Mouse (Mus musculus): ENCODE data around the gene Ints5.
"Not testable (repeated sequence)": the region's sequence is repeated elsewhere in the genome, so short reads cannot be mapped to it uniquely, and the experiment has no call there.

Gene Ints5

GRCm38 (mm10) chr19:8887585-8888463, 5.0 kb upstream of the Ints5 start:
- no peak for DNase-seq

DNA sequence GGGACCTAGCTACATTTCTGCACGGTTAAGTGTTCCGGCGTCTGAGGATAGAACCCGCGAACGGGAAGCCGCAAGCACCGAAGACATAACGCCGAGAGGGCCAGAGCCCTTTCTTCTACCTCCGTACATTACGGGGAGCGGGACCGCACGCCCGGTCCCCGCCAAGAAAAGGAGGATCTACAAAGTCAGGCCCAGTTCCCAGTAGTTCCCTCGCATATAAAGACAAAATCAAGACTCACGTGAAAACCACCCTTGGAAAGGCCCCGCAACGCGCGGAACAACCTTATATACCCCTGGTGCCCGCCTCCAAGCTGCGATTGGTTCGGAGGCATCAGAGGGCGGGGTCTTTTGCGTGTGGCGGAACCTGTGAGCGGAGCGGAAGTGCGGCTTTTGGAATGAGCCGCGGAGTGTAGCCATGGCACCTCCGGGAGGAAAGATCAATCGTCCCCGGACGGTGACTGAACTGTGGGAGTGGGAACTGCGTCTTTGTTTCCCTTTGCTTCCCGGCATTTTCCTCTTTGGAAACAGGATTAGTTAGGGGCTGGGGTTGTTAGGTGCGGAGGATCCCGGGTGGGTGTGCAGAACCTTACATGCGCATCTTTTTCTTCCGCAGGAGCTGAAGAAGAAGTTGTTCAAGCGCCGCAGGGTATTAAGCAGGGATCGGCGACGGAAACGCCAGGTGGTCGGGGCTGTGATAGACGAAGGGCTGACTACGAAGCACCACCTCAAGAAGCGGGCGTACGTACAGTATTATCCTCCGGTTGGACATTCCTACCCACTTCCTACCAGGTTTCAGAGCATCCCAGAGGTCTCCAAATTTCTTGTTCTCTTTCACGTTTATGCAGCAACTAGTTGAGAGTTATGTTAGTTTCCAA, 4.1 kb upstream of the Ints5 start, which contains the start of the genes 1810009A15Rik and Gm49416:
1810009A15Rik (plus strand) TSS at position 343 of the 875 bp plus-strand sequence.
Gm49416 (plus strand) TSS at position 416 of the 875 bp plus-strand sequence.
- DNase-seq, result peak; percentile 95 to 96

GRCm38 (mm10) chr19:8895397-8895960, 2.7 kb downstream of the Ints5 start:
- DNase-seq, result no peak

DNA sequence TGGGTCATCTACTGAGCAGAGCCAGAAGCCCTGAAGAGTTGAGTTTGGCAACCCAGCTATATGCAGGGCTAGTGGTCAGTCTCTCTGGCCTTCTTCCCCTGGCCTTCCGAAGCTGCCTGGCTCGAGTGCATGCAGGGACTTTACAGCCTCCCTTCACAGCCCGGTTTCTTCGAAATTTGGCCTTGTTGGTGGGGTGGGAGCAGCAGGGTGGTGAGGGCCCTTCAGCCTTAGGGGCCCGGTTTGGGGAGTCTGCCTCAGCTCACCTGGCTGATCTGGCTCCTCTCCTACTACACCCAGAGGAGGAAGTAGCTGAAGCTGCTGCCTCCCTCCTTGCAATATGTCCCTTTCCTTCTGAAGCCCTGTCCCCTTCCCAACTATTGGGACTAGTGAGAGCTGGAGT, 3.4 kb downstream of the Ints5 start:
- DNase-seq, result not testable (repeated sequence)

GRCm38 (mm10) chr19:8897211-8897864, 4.5 kb downstream of the Ints5 start:
- DNase-seq, result peak; percentile 26 to 39

GRCm38 (mm10) chr19:8897865-8898495, 5.2 kb downstream of the Ints5 start, which contains the start of gene Ganab:
Ganab (plus strand) TSS chr19:8898071.
- peak; percentile 97 to 98 for DNase-seq

DNA sequence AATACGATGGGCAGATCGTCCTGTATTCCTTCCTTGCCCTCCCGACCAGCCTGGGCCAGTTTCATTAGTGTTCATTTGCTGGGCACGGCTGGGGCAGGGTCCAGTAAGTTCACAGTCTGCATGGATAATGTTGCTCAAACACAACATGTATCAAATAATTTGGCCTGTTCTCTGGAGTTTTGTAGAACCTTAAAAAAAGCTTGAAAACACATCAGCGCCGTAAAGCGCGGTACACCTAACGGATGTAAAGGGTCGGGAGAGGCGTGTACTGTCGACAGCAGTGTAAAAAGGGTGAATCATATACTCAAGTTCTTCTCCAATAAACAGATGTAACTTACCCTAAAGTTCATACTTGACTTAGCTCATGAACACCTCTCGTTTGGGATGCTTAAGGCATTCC, 5.8 kb downstream of the Ints5 start:
- no peak for DNase-seq

DNA sequence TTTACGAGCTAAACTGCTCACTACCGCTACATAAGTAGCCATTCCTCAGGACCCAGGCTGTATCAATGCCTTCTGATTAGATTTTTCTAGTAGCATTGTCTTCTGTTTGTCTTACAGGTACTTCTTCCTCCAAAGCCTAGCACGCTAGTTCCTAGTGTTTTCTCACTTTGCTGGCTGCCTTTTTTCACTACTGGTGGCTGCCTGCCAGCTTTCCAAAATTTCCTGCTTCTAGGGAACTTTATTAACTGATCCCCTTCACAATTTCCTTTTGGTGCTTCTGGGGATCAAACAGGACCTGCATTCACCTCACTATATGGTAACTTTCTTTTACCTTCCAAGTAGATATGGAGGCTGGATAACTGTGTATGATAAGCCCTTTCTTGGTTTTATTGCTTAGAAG, 6.3 kb downstream of the Ints5 start:
- DNase-seq, result no peak

GRCm38 (mm10) chr19:8903412-8903811, 10.6 kb downstream of the Ints5 start:
- DNase-seq, result no peak

DNA sequence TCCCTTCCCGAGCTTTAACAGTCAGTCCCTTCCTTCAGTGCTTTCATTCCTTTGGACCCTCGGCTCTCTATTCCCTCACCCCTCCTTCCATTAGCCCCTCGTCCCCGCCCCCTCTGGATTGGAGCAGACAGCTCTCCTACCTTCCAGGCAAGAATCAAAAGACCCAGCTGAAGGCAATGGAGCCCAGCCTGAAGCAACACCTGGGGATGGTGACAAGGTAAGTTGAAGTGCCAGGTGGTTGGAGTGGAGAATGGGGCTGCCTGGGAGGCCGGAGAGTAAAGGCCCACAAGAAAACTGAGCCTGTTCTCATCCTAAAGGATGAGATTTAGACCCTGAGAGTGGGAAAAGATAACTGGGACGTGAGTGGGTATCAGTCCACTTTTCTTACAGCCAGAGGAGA, 15.7 kb downstream of the Ints5 start:
- no peak for DNase-seq

DNA sequence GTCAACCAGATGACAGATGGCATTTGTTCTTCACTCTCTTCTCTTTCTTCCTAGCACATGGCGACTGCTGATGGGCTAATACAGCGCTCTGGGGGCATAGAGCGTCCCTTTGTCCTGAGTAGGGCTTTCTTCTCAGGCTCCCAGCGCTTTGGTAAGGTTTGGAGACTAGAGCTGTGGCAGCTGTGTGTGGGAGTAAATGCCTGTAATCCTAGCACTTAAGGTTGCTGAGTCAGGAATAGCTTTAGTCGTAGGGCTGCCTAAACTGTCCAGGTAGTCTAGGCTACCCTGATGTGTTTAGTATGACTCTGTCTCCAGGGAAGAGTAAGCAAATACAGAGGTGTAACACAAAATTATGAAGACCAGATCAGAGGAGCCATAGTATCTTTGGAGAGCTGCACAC, 19.0 kb downstream of the Ints5 start:
- DNase-seq, result no peak

DNA sequence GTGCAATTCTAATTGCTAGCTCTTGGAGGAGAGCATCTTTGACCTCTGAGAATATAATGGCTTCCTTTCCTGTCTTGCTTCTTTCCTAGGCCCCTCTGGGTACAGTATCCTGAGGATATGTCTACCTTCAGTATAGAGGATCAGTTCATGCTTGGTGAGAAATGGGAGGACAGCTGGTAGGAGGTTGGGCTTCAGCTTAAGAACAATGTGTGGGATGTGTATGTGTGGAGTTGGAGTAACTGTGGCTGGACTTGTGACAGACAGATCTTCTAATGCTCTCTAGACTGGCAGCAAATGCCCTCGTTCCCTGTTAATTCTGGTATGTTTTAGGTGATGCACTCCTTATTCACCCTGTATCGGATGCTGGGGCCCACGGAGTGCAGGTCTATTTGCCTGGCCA, 21.4 kb downstream of the Ints5 start:
- no peak for DNase-seq

DNA sequence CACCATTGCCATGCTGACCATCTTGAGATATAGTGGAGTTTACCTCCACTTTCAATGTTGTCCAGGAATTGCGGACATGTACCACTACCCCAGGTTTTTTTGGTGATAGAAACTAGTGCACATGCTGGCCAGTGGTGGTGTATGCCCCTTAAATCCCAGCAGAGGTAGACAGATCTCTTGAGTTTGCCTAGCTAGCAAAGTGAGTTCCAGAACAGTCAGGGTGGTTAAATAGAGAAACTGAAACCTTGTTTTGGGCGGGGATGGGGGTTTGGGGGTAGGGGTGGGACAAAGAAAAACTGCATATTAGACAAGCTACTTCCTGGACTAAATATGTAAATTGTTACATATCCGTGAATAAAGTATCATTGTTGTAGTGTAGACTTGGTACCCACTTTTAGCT, 26.2 kb downstream of the Ints5 start:
- DNase-seq, result no peak

DNA sequence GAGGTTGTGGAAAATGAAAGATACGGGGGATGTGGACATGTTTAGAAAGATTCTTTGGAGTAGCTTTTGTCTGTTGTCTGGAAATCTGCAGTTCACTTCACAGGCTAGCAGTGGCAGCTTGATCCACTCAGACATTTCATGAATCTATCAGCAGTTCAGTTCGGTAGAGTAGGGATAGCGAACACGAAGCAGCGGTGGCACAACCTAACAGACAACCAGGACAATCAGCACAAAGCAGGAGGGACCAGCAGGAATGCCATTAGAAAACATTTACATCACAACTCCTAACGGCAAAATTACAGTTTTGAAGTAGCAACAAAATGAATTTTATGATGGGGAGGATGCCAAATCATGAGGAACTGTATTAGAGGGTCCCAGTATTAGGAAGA, 26.9 kb downstream of the Ints5 start:
- no peak for DNase-seq

DNA sequence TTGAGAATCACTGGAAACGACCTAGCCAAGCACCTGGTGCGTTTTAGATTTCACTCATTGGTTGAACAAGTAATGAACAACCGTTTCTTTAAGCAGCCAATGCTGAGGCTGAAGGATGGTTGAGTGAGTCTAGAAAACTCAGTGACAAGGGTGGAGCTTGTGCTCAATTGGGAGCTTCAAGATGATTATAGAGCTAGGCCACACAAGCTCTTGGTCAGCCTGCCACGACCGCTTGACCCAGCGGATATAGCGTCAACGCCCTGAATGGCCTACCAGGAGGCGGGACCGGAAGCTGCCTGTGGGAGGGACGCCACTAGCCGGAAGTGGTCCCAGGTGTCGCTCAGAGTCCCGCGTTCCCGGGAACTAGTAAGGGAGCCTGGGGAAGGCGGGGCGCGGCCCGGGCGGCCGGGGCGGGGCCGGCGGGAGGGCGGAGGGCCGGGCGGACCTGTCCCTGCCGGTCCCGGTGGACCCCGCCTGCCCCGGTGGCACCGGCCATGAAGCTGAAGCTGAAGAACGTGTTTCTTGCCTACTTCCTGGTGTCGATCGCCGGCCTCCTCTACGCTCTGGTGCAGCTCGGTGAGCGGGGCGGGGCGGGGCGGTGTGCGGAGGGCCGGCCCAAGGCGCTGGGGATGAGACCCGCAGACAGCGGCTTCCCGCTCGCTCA, 27.4 kb downstream of the Ints5 start, which contains the start of gene B3gat3:
B3gat3 (plus strand) TSS at position 302 of the 664 bp plus-strand sequence.
- DNase-seq, result peak; percentile 96 to 98

GRCm38 (mm10) chr19:8920836-8921291, 28.1 kb downstream of the Ints5 start:
- DNase-seq, result peak in 1 of 2 experiments; percentile 51

DNA sequence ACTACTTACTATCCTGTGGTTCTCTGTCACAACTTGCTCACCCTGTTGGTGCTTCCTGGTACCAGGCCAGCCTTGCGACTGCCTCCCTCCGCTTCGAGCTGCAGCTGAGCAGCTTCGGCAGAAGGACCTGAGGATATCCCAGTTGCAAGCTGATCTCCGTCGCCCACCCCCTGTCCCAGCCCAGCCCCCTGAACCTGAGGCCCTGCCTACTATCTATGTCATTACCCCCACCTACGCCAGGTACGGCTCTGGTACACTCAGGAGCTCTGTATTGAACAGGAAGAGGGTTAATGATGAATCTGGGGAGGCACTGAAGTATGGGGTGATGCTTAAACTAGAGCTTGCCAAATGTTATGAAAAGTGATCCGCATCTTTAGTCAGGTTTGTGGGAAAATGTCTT, 28.9 kb downstream of the Ints5 start:
- DNase-seq, result no peak

DNA sequence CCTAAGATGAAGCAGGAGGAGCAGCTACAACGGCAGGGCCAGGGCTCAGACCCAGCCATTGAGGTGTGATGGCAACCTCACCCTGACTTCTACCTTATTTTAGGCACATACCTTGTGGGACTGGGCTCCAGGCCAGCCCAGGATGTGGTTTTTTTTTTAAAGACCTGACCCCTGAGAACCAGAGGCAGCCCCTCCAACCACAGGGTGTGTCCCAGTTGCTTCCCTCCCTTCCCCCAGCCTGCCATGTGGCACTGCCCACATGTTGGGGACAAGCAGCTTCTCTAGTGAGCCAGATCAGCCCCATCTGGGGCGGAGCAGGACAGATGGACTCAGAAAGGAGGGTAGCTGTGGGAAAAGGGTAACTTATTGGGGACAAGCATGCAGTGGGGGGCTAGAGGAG, 34.0 kb downstream of the Ints5 start:
- no peak for DNase-seq

DNA sequence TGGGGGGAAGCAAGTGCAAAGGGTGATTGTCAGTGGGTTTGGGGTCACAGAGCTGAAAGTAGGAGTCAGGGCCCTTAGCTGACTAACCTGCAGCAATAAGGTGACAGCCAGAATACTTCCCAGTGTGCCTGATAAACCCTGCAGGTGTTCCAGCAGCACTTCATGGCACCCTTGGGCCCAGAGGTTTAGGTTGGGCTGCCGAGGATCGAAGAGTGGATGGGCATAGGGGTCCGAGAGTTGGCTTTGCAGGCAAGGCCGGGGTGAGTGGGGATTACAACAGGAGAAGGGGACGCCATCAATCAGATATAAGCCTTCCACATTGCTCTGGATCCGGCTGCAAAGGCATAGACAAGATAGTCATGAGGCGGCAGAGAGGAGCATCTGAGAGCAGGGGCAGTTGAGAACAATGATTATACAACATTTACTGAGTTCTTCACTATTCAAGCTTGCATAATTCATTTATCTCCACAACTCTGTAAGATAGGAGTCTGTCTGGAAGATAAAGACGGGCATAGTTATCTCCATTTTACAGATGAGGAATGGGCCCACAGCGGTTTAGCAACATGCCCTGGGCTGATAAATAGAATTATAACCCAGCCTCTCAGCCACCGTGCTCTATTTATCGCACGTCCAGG, 35.2 kb downstream of the Ints5 start:
- DNase-seq, result no peak

DNA sequence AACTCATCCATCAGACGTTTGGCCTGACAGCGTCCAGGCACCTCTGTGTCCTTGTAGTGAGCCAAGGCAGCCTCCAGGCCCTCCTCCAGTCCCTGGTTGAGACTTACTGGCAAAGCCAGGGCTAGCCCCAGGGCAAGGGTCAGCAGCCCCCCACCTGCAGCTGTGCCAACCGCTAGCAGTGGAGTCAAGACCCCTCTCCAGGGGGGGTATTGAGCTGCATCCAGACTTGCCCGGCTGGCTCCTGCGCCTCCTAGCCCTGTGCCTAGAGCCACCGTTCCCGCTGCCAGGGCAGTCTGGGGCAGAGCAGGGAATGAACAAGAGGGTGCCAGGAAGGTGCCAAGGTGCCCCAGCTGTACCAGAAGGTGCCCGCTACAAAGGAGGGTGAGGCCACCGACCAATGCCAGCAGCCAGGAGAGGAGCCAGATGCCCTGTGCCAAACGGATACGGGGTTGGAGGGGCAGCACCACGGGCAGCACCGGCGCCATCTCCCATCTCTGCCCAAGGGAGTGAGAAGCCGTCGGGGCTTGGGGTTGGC, 36.0 kb downstream of the Ints5 start:
- no peak for DNase-seq

All from lung, adult 18-20 months (tissue).